Comparison of ENCODE assay signal across 17 mouse cellular contexts in genomic region chr13:49287224-49287623, GRCm38 (mm10).
"Had no signal": no experiment of that assay in that cellular context is flagged by ENCODE, and none has a peak within 500 bp of the region (broad histone marks: within the 10 kb centered on the region; RNA-seq: fewer than 3 reads in every experiment).

No protein-coding gene starts in this region.

- ATAC-seq: midbrain, embryonic 16.5 days had no signal

- H3K9ac ChIP-seq: liver, embryonic 14.5 days; lung, embryonic 14.5 days; midbrain, embryonic 12.5 days; neural tube, embryonic 13.5 days; stomach, embryonic 15.5 days had no signal

- H3K9me3 ChIP-seq: midbrain, embryonic 12.5 days; stomach, embryonic 15.5 days had no signal

- H3K4me3 ChIP-seq: midbrain, embryonic 10.5 days; midbrain, embryonic 12.5 days; myocyte; neural tube, embryonic 13.5 days; stomach, embryonic 15.5 days had no signal

- H3K27me3 ChIP-seq: midbrain, embryonic 12.5 days; neural tube, embryonic 13.5 days; stomach, embryonic 15.5 days had no signal

- H3K27ac ChIP-seq: liver, embryonic 14.5 days; midbrain, embryonic 10.5 days; midbrain, embryonic 12.5 days; neural tube, embryonic 13.5 days; stomach, embryonic 15.5 days; stomach, postnatal 0 days had no signal

- DNase-seq: lung, adult 18-20 months; lung, embryonic 14.5 days; lung, postnatal 10 days; lung, postnatal 4 days; midbrain, embryonic 14.5 days; right cerebral cortex, postnatal 14 days; thymus, adult 2 months; thymus, postnatal 25 days; thymus, postnatal 4 days had no signal

- H3K4me1 ChIP-seq: midbrain, embryonic 10.5 days; midbrain, embryonic 12.5 days; neural tube, embryonic 13.5 days had no signal

- H3K4me2 ChIP-seq: lung, embryonic 14.5 days; midbrain, embryonic 12.5 days; neural tube, embryonic 13.5 days; stomach, embryonic 15.5 days had no signal

- H3K36me3 ChIP-seq: stomach, embryonic 15.5 days had no signal
